Mouse (Mus musculus) MEL (cell line): ENCODE results near the gene Taldo1. TPM values are rescaled to one million over a fixed set of nuclear protein-coding genes. Genes with fewer than 3 reads are reported as not detected.

Experiments used
- DNase-seq: peaks from one replicate; pipeline ENCODE4 v3.0.0; 2011; ENCODE audit warnings: low read depth, low spot score
- H3K27ac ChIP-seq: 2 replicates; pipeline ENCODE4 v1.5.1; 2012; ENCODE audit warnings: low read depth, mild to moderate bottlenecking, control low read depth, low read length, moderate library complexity; ENCODE audit not compliant: control insufficient read depth
- H3K27me3 ChIP-seq, 2 experiments: fragments of 150-350 bp in 1 of 2; sonication (generic) in 1 of 2; 2 replicates each; pipeline ENCODE4 v1.6.1; 2012; ENCODE audit warnings: low read length in 2 of 2, mild to moderate bottlenecking in 2 of 2, improper control_type of control experiment in 1 of 2, moderate library complexity in 1 of 2; ENCODE audit not compliant: insufficient read depth in 2 of 2, control insufficient read depth in 1 of 2
- H3K36me3 ChIP-seq, 2 experiments: 2 replicates each; pipeline ENCODE4 v1.6.1; 2012 to 2014; ENCODE audit warnings: low read length in 2 of 2, improper control_type of control experiment in 1 of 2, inconsistent platforms in 1 of 2, mild to moderate bottlenecking in 1 of 2; ENCODE audit not compliant: insufficient read depth in 2 of 2, control insufficient read depth in 1 of 2
- H3K4me1 ChIP-seq, 2 experiments: fragments of 150-350 bp in 1 of 2; sonication (generic) in 1 of 2; 2 replicates each; pipeline ENCODE4 v1.6.1; 2012; ENCODE audit warnings: low read length in 2 of 2, improper control_type of control experiment in 1 of 2, mild to moderate bottlenecking in 1 of 2; ENCODE audit not compliant: insufficient read depth in 2 of 2, control insufficient read depth in 1 of 2
- H3K4me3 ChIP-seq, 2 experiments: fragments of 150-350 bp in 1 of 2; sonication (generic) in 1 of 2; 2 replicates each; pipeline ENCODE4 v1.5.1; 2012; ENCODE audit warnings: low read depth in 2 of 2, low read length in 2 of 2, mild to moderate bottlenecking in 2 of 2, moderate library complexity in 2 of 2, control low read depth in 1 of 2, improper control_type of control experiment in 1 of 2; ENCODE audit not compliant: control insufficient read depth in 1 of 2, insufficient read depth in 1 of 2
- H3K79me2 ChIP-seq: 2 replicates; pipeline ENCODE4 v1.6.1; 2012; ENCODE audit warnings: mild to moderate bottlenecking, low read length, moderate library complexity; ENCODE audit not compliant: control insufficient read depth, poor library complexity, insufficient read depth
- H3K9ac ChIP-seq: 2 replicates; pipeline ENCODE4 v1.6.1; 2012; ENCODE audit warnings: low read depth, mild to moderate bottlenecking, control low read depth, low read length, moderate library complexity; ENCODE audit not compliant: control insufficient read depth, poor library complexity, severe bottlenecking
- H3K9me3 ChIP-seq: fragments of 150-350 bp; sonication (generic); replicated peaks from 2 replicates; pipeline ENCODE4 v1.6.1; 2012; ENCODE audit warnings: mild to moderate bottlenecking, low read length, improper control_type of control experiment, moderate library complexity; ENCODE audit not compliant: insufficient read depth
- CHD1 ChIP-seq: IDR thresholded peaks from 2 replicates; pipeline ENCODE4 v1.6.1; 2012; ENCODE audit warnings: low read depth, mild to moderate bottlenecking, inconsistent platforms, low read length, improper control_type of control experiment
- CTCF ChIP-seq, 3 experiments: IDR thresholded peaks in 2 of 3; conservative IDR thresholded peaks in 1 of 3; 2 replicates each; pipeline ENCODE4 v1.5.1; 2011 to 2012; ENCODE audit warnings: low read length in 3 of 3, low read depth in 2 of 3, mild to moderate bottlenecking in 2 of 3, improper control_type of control experiment in 1 of 3, inconsistent platforms in 1 of 3, mixed read lengths in 1 of 3, moderate library complexity in 1 of 3; ENCODE audit not compliant: control insufficient read depth in 1 of 3, insufficient read depth in 1 of 3, poor library complexity in 1 of 3, severe bottlenecking in 1 of 3
- EP300 ChIP-seq, 2 experiments: IDR thresholded peaks; 2 replicates each; pipeline ENCODE4 v1.6.1; 2011; ENCODE audit warnings: improper control_type of control experiment in 2 of 2, low read length in 2 of 2, low read depth in 1 of 2, mild to moderate bottlenecking in 1 of 2
- ETS1 ChIP-seq: IDR thresholded peaks from 2 replicates; pipeline ENCODE4 v1.6.1; 2012; ENCODE audit warnings: low read depth, mild to moderate bottlenecking, inconsistent platforms, low read length, improper control_type of control experiment, moderate library complexity
- GABPA ChIP-seq: IDR thresholded peaks from 2 replicates; pipeline ENCODE4 v1.6.1; 2012; ENCODE audit warnings: low read depth, mild to moderate bottlenecking, inconsistent platforms, low read length, improper control_type of control experiment, moderate library complexity
- GATA1 ChIP-seq: IDR thresholded peaks from 2 replicates; pipeline ENCODE4 v1.6.1; 2011; ENCODE audit warnings: low read depth, low read length, improper control_type of control experiment
- JUND ChIP-seq: IDR thresholded peaks from 2 replicates; pipeline ENCODE4 v1.6.1; 2011; ENCODE audit warnings: low read depth, mild to moderate bottlenecking, improper control_type of control experiment, low read length
- MAZ ChIP-seq: IDR thresholded peaks from 2 replicates; pipeline ENCODE4 v1.6.1; 2012; ENCODE audit warnings: low read depth, mild to moderate bottlenecking, inconsistent platforms, low read length, improper control_type of control experiment
- MEF2A ChIP-seq: IDR thresholded peaks from 2 replicates; pipeline ENCODE4 v1.6.1; 2014; ENCODE audit warnings: low read depth, mild to moderate bottlenecking, inconsistent platforms, low read length, improper control_type of control experiment; ENCODE audit not compliant: poor library complexity, insufficient replicate concordance, severe bottlenecking; ENCODE audit errors: extremely low read depth
- MXI1 ChIP-seq: IDR thresholded peaks from 2 replicates; pipeline ENCODE4 v1.6.1; 2011; ENCODE audit warnings: mild to moderate bottlenecking, low read depth, low read length, improper control_type of control experiment
- MYB ChIP-seq: IDR thresholded peaks from 2 replicates; pipeline ENCODE4 v1.6.1; 2011; ENCODE audit warnings: mild to moderate bottlenecking, low read depth, low read length, improper control_type of control experiment
- NELFE ChIP-seq: IDR thresholded peaks from 2 replicates; pipeline ENCODE4 v1.6.1; 2011; ENCODE audit warnings: low read depth, low read length, improper control_type of control experiment
- POLR2A ChIP-seq, 2 experiments: IDR thresholded peaks; 2 replicates each; pipeline ENCODE4 v1.6.1; 2011 to 2012; ENCODE audit warnings: low read length in 2 of 2, mild to moderate bottlenecking in 2 of 2, control low read depth in 1 of 2, improper control_type of control experiment in 1 of 2, low read depth in 1 of 2, moderate library complexity in 1 of 2; ENCODE audit not compliant: control insufficient read depth in 1 of 2, insufficient read depth in 1 of 2, poor library complexity in 1 of 2
- RCOR1 ChIP-seq: IDR thresholded peaks from 2 replicates; pipeline ENCODE4 v1.6.1; 2012; ENCODE audit warnings: low read depth, mild to moderate bottlenecking, inconsistent platforms, low read length, improper control_type of control experiment
- SMC3 ChIP-seq: IDR thresholded peaks from 2 replicates; pipeline ENCODE4 v1.6.1; 2011; ENCODE audit warnings: low read depth, low read length, improper control_type of control experiment
- TBP ChIP-seq: IDR thresholded peaks from 2 replicates; pipeline ENCODE4 v1.8.0; 2011; ENCODE audit warnings: low read depth, low read length, improper control_type of control experiment
- TCF12 ChIP-seq: IDR thresholded peaks from 2 replicates; pipeline ENCODE4 v1.6.1; 2014; ENCODE audit warnings: low read depth, mild to moderate bottlenecking, inconsistent platforms, low read length, improper control_type of control experiment, moderate library complexity
- ZC3H11A ChIP-seq: IDR thresholded peaks from 2 replicates; pipeline ENCODE4 v1.6.1; 2012; ENCODE audit warnings: low read depth, mild to moderate bottlenecking, inconsistent platforms, low read length, improper control_type of control experiment
- ZMIZ1 ChIP-seq: IDR thresholded peaks from 2 replicates; pipeline ENCODE4 v1.6.1; 2012; ENCODE audit warnings: low read depth, mild to moderate bottlenecking, inconsistent platforms, low read length, improper control_type of control experiment, moderate library complexity
- ZNF384 ChIP-seq: IDR thresholded peaks from 2 replicates; pipeline ENCODE4 v1.6.1; 2012; ENCODE audit warnings: low read depth, mild to moderate bottlenecking, inconsistent platforms, low read length, improper control_type of control experiment
- polyA plus RNA-seq, 2 experiments: library from polyadenylated mRNA; stranded (reverse) in 1 of 2; unstranded in 1 of 2; fragments of >175 nt in 1 of 2; fragments of >200 nt in 1 of 2; gene quantifications; 2 replicates each; pipeline versions ENCODE4 v1.2.1 to v1.2.4; 2012; ENCODE audit warnings: low replicate concordance in 2 of 2, low read depth in 1 of 2; ENCODE audit not compliant: insufficient read length in 2 of 2, insufficient read depth in 1 of 2, missing spikeins in 1 of 2
- total RNA-seq: library from RNA; depleted of rRNA; stranded (reverse); fragments of 300-350 nt; gene quantifications from 2 replicates; pipeline ENCODE4 v1.2.3, GENCODE M21; 2012

Taldo1 gene
- total and polyA plus RNA-seq, 3 experiments = 298 to 415 TPM; not detected in 1

- TF ChIP-seq POLR2A (IDR thresholded peaks at IDR 0.05; ENCODE audit: control insufficient read depth in 1 of 2, insufficient read depth in 1 of 2, low read depth in 1 of 2, low read length in 2 of 2, poor library complexity in 1 of 2) = no peak; a peak in 2 of 4 replicates
- TF ChIP-seq TCF12 = peak; percentile 89
- TF ChIP-seq JUND = no peak
These were observed 3.4 kb upstream of the Taldo1 start (continued) for GRCm38 (mm10) chr7:141388487-141389109.

- Histone ChIP-seq H3K9ac (peak overlapping the region; percentile 70), H3K27me3 (no peaks in the 10 kb centered on the region), H3K4me3 (peak overlapping the region; percentile 41 to 51), H3K4me1 (peaks cover 15 to 39% of the 10 kb centered on the region in 2 experiments), H3K27ac (peak overlapping the region; percentile 94)
- TF ChIP-seq MYB = peak; percentile 60; the same call in 1 of the 2 replicates
- TF ChIP-seq ZC3H11A = no peak
- TF ChIP-seq NELFE = peak; percentile 25; the same call in 1 of the 2 replicates
- TF ChIP-seq MAZ = 0 out of 2 replicates have a peak, but pooled peaks have one; percentile 10
- peak; percentile 51 for TF ChIP-seq CHD1
- 0 out of 2 replicates have a peak, but pooled peaks have one; percentile 2 for TF ChIP-seq TCF12
- TF ChIP-seq SMC3 = no peak
- peak; percentile 44; the same call in 1 of the 2 replicates for TF ChIP-seq GATA1
- TF ChIP-seq EP300 (IDR thresholded peaks at IDR 0.05; ENCODE audit: low read depth in 1 of 2, low read length in 2 of 2) = peak; percentile 25 to 72; a peak in 3 of 4 replicates
- TF ChIP-seq MEF2A = no peak
- TF ChIP-seq POLR2A (IDR thresholded peaks at IDR 0.05; ENCODE audit: control insufficient read depth in 1 of 2, insufficient read depth in 1 of 2, low read depth in 1 of 2, low read length in 2 of 2, poor library complexity in 1 of 2) = peak; percentile 19 to 46; a peak in 2 of 4 replicates
- TF ChIP-seq RCOR1 = 0 out of 2 replicates have a peak, but pooled peaks have one; percentile 40
- TF ChIP-seq TBP = peak; percentile 35
- TF ChIP-seq MXI1 = peak; percentile 2; the same call in 1 of the 2 replicates
- no peak for TF ChIP-seq CTCF (IDR thresholded peaks at IDR 0.05 in 2 of 3, conservative IDR thresholded peaks at IDR 0.05 in 1 of 3; ENCODE audit: control insufficient read depth in 1 of 3, insufficient read depth in 1 of 3, low read depth in 2 of 3, low read length in 3 of 3, poor library complexity in 1 of 3, severe bottlenecking in 1 of 3)
- peak; percentile 50; the same call in 1 of the 2 replicates for TF ChIP-seq ETS1
- peak; percentile 65 for TF ChIP-seq ZMIZ1
- TF ChIP-seq ZNF384 = peak; percentile 86
- TF ChIP-seq GABPA = no peak
- TF ChIP-seq, all 39 proteins: peak for 14
- Histone ChIP-seq H3K36me3 (peaks cover 3 to 51% of the 10 kb centered on the region in 2 experiments; a peak in 3 of 4 replicates), H3K9me3 (no peaks in the 10 kb centered on the region), H3K79me2 (peaks cover 20% of the 10 kb centered on the region)
- peak; percentile 55 for DNase-seq
These were observed 1.4 kb upstream of the Taldo1 start for GRCm38 (mm10) chr7:141390326-141391259.
